Mouse (Mus musculus): ENCODE measurements at regions not wholly inside any gene's neighbourhood (a gene's known extent, or its start where the extent isn't known, plus 50 kb on each side); places are given as distances from the start of the nearest gene placed in this dataset.

DNA sequence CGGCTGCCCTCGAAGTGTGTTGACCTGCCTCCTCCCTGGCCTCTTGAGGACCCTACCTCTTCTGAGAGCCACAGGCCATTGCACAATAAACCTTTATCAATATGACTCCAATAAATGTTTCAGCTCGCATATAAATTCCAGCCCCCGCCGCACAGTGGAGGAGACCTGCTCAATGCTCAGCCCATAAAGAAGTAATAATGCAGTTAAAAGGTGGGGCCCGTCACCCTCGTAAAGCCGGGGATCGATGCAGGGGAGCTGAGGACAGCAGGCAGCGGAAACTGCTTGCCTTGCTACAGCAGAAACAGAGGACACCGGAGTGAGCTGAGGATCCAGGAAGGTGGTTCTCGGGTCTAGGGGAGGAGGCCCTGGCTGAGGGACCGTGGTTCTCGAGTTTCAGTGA lies 185.2 kb downstream of the Gm26897 start:
- H3K36me3 ChIP-seq (ENCODE audit: insufficient read depth, low read length), result no peaks in the 10 kb centered on the region

GRCm38 (mm10) chr5:111922991-111923701 lies 189.4 kb downstream of the Gm26897 start:
- peak; percentile 73 for DNase-seq (ENCODE audit: low spot score)
- H3K4me2 ChIP-seq (ENCODE audit: low read depth, low read length), result 0 out of 2 replicates have a peak overlapping the region, but pooled peaks have one; percentile 5

More for the DNA sequence above, 185.2 kb downstream of the Gm26897 start:
- ATAC-seq (no peak), DNase-seq (ENCODE audit: low spot score) (no peak)
- TF ChIP-seq CTCF (IDR thresholded peaks at IDR 0.05; ENCODE audit: low read depth), result no peak
- H3K27me3 ChIP-seq (ENCODE audit: insufficient read depth, low read length), result no peaks in the 10 kb centered on the region
- H3K9me3 ChIP-seq (ENCODE audit: low read length), result no peaks in the 10 kb centered on the region
- WGBS, result 76% methylated on average over 14 of the region's 14 CpGs
- no peak overlapping the region for H3K4me2 ChIP-seq (ENCODE audit: low read depth, low read length)
- peaks cover 4% of the 10 kb centered on the region; the same call in 1 of the 2 replicates for H3K4me1 ChIP-seq (ENCODE audit: insufficient read depth, low read length)
- no peak overlapping the region for H3K4me3 ChIP-seq (ENCODE audit: low read length)
- no peak overlapping the region for H3K9ac ChIP-seq (replicated peaks; ENCODE audit: low read length)
- no peak overlapping the region for H3K27ac ChIP-seq

DNA sequence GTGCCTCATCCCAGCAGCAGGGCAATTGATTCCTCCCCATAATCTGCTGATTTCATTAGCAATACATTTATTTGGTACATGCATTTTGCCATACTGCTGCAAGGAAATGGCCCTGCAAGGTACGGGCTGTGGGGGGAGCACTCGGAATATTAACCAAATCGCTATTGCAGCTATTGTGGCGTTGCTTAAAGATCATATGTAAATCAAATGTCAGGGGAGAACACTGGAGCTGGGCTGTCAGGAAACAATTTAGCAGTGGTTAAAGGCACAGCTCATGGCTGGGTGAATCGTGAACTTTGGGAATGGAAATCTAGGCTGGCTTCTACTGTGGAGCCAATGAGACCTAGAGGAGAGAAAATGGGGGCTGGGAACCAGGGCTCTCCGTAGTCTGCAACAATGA lies 192.0 kb downstream of the Gm26897 start:
- no peak for DNase-seq (ENCODE audit: low spot score)
- no peak overlapping the region for H3K27ac ChIP-seq
- ATAC-seq, result no peak
- no peaks in the 10 kb centered on the region for H3K27me3 ChIP-seq (ENCODE audit: insufficient read depth, low read length)
- H3K4me1 ChIP-seq (ENCODE audit: insufficient read depth, low read length), result no peaks in the 10 kb centered on the region
- H3K9me3 ChIP-seq (ENCODE audit: low read length), result no peaks in the 10 kb centered on the region
- H3K36me3 ChIP-seq (ENCODE audit: insufficient read depth, low read length), result no peaks in the 10 kb centered on the region
- no peak overlapping the region for H3K9ac ChIP-seq (replicated peaks; ENCODE audit: low read length)
- TF ChIP-seq CTCF (IDR thresholded peaks at IDR 0.05; ENCODE audit: low read depth), result no peak
- no peak overlapping the region for H3K4me3 ChIP-seq (ENCODE audit: low read length)
- no peak overlapping the region for H3K4me2 ChIP-seq (ENCODE audit: low read depth, low read length)
- 45% methylated on average over 6 of the region's 6 CpGs for WGBS

More at GRCm38 (mm10) chr5:111922991-111923701, 189.4 kb downstream of the Gm26897 start:
- TF ChIP-seq CTCF (IDR thresholded peaks at IDR 0.05; ENCODE audit: low read depth), result peak; percentile 20; the same call in 1 of the 2 replicates
- Histone ChIP-seq H3K4me1 (ENCODE audit: insufficient read depth, low read length) (peaks cover 2% of the 10 kb centered on the region; the same call in 1 of the 2 replicates), H3K9me3 (ENCODE audit: low read length) (no peaks in the 10 kb centered on the region), H3K36me3 (ENCODE audit: insufficient read depth, low read length) (no peaks in the 10 kb centered on the region), H3K4me3 (ENCODE audit: low read length) (no peak overlapping the region), H3K27me3 (ENCODE audit: insufficient read depth, low read length) (no peaks in the 10 kb centered on the region), H3K27ac (0 out of 2 replicates have a peak overlapping the region, but pooled peaks have one; percentile 15), H3K9ac (replicated peaks; ENCODE audit: low read length) (no peak overlapping the region)
- WGBS, result 35% methylated on average over 18 of the region's 18 CpGs
- peak; percentile 61; the same call in 1 of the 2 replicates for ATAC-seq

- no peak overlapping the region for H3K27ac ChIP-seq
Observed at GRCm38 (mm10) chr5:111929180-111929990, 195.7 kb downstream of the Gm26897 start.

GRCm38 (mm10) chr5:111929991-111930339 lies 196.2 kb downstream of the Gm26897 start:
- DNase-seq (ENCODE audit: low spot score) (no peak), ATAC-seq (no peak)
- Histone ChIP-seq H3K27me3 (ENCODE audit: insufficient read depth, low read length) (no peaks in the 10 kb centered on the region), H3K4me3 (ENCODE audit: low read length) (no peak overlapping the region), H3K4me2 (ENCODE audit: low read depth, low read length) (no peak overlapping the region), H3K9me3 (ENCODE audit: low read length) (no peaks in the 10 kb centered on the region), H3K36me3 (ENCODE audit: insufficient read depth, low read length) (no peaks in the 10 kb centered on the region), H3K4me1 (ENCODE audit: insufficient read depth, low read length) (no peaks in the 10 kb centered on the region), H3K27ac (no peak overlapping the region), H3K9ac (replicated peaks; ENCODE audit: low read length) (no peak overlapping the region)
- no peak for TF ChIP-seq CTCF (IDR thresholded peaks at IDR 0.05; ENCODE audit: low read depth)
- 57% methylated on average over 3 of the region's 3 CpGs for WGBS

More at GRCm38 (mm10) chr5:111929180-111929990, 195.7 kb downstream of the Gm26897 start:
- Histone ChIP-seq H3K9me3 (ENCODE audit: low read length) (no peaks in the 10 kb centered on the region), H3K4me1 (ENCODE audit: insufficient read depth, low read length) (no peaks in the 10 kb centered on the region), H3K9ac (replicated peaks; ENCODE audit: low read length) (no peak overlapping the region), H3K4me3 (ENCODE audit: low read length) (no peak overlapping the region), H3K36me3 (ENCODE audit: insufficient read depth, low read length) (no peaks in the 10 kb centered on the region), H3K4me2 (ENCODE audit: low read depth, low read length) (no peak overlapping the region), H3K27me3 (ENCODE audit: insufficient read depth, low read length) (no peaks in the 10 kb centered on the region)
- ATAC-seq (no peak), DNase-seq (ENCODE audit: low spot score) (no peak)
- TF ChIP-seq CTCF (IDR thresholded peaks at IDR 0.05; ENCODE audit: low read depth), result no peak
- WGBS, result 35% methylated on average over 15 of the region's 15 CpGs

DNA sequence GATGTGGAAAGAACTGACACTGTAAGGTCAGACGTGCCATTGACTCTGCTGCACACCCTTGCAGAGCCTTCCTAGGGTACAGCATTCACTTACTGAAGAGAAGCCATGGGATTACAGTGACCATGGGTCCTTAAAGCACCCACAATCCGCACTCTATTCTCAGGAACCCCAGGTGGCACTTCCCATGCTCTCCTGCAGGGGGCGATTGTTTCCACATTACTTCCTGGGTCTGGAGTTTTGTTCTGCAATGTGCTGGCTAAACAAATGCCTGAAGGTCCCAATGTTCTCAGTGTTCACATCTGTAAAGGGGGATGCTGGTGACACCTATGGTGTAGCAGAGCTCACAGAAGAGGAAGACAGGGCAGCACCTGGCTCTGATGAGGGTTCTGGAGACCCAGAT lies 198.0 kb downstream of the Gm26897 start:
- ATAC-seq (no peak), DNase-seq (ENCODE audit: low spot score) (no peak)
- Histone ChIP-seq H3K4me1 (ENCODE audit: insufficient read depth, low read length) (no peaks in the 10 kb centered on the region), H3K27ac (no peak overlapping the region), H3K9ac (replicated peaks; ENCODE audit: low read length) (no peak overlapping the region), H3K4me2 (ENCODE audit: low read depth, low read length) (no peak overlapping the region), H3K4me3 (ENCODE audit: low read length) (no peak overlapping the region), H3K27me3 (ENCODE audit: insufficient read depth, low read length) (no peaks in the 10 kb centered on the region), H3K36me3 (ENCODE audit: insufficient read depth, low read length) (no peaks in the 10 kb centered on the region), H3K9me3 (ENCODE audit: low read length) (no peaks in the 10 kb centered on the region)
- TF ChIP-seq CTCF (IDR thresholded peaks at IDR 0.05; ENCODE audit: low read depth), result peak; percentile 47
- WGBS, result 76% methylated on average over 3 of the region's 3 CpGs
